Mouse (Mus musculus): ENCODE measurements at regions not wholly inside any gene's neighbourhood (a gene's known extent, or its start where the extent isn't known, plus 50 kb on each side); places are given as distances from the start of the nearest gene placed in this dataset.

- Histone ChIP-seq H3K27ac (no peak overlapping the region), H3K27me3 (no peaks in the 10 kb centered on the region), H3K4me3 (no peak overlapping the region), H3K4me1 (no peaks in the 10 kb centered on the region), H3K9me3 (no peaks in the 10 kb centered on the region), H3K36me3 (no peaks in the 10 kb centered on the region), H3K4me2 (no peak overlapping the region), H3K9ac (no peak overlapping the region)
- 59% methylated on average over 4 of the region's 4 CpGs for WGBS
- ATAC-seq (ENCODE audit: insufficient number of reproducible peaks, low FRiP score, low TSS enrichment, low read depth), result no peak
Observed at GRCm38 (mm10) chr16:26164066-26164465, 58.5 kb upstream of the P3h2 start.

GRCm38 (mm10) chr16:26163401-26163800 is 57.8 kb upstream of the P3h2 start:
- no peaks in the 10 kb centered on the region for H3K9me3 ChIP-seq
- H3K4me1 ChIP-seq, result no peaks in the 10 kb centered on the region
- no peak for ATAC-seq (ENCODE audit: insufficient number of reproducible peaks, low FRiP score, low TSS enrichment, low read depth)
- no peaks in the 10 kb centered on the region for H3K27me3 ChIP-seq
- no peak overlapping the region for H3K9ac ChIP-seq
- no peak overlapping the region for H3K27ac ChIP-seq
- H3K4me3 ChIP-seq, result no peak overlapping the region
- 64% methylated on average over 2 of the region's 2 CpGs for WGBS
- H3K36me3 ChIP-seq, result no peaks in the 10 kb centered on the region
- H3K4me2 ChIP-seq, result no peak overlapping the region

GRCm38 (mm10) chr16:26157606-26158005 is 52.0 kb upstream of the P3h2 start:
- no peaks in the 10 kb centered on the region for H3K27me3 ChIP-seq
- H3K27ac ChIP-seq, result no peak overlapping the region
- no peak overlapping the region for H3K9ac ChIP-seq
- ATAC-seq (ENCODE audit: insufficient number of reproducible peaks, low FRiP score, low TSS enrichment, low read depth), result no peak
- H3K4me3 ChIP-seq, result no peak overlapping the region
- H3K4me1 ChIP-seq, result no peaks in the 10 kb centered on the region
- H3K36me3 ChIP-seq, result no peaks in the 10 kb centered on the region
- no peaks in the 10 kb centered on the region for H3K9me3 ChIP-seq
- 46% methylated on average over 5 of the region's 5 CpGs for WGBS
- H3K4me2 ChIP-seq, result no peak overlapping the region
